In the genomic region with DNA sequence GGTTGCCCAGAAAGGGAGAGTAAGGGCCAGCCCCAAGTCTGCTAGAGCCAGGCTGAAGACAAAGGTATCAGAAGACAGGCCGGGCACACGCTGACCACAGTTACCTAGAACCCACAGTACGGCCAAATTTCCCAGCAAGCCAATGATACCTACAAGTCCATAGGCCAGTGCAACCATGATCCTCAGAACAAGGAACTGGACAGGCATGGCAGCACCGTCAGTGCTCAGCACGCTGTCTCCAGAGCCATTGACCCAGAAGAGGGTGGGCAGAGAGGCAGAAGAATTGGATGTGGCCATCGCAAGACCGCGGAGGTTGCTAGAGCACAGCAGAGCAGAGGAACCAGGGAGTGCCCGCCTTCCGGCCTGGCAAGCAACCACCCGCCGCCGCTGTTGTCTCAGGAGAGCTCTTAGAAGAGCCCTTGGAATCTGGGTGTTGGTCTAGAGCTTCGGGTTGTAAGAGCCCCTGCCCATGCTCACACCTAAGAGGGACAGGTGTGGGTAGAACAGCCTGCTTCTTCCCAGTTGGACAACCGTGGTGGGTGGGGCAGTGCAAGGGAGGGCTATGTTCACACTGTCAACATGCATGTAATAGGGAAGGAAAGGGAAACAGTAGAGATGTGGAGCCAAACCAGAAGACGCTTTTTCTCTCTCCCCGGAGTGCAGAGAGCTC, we compare ENCODE assay signal across 15 mouse cellular contexts. TPM values are rescaled to one million over a fixed set of nuclear protein-coding genes. Genes with fewer than 3 reads are reported as not detected.
DNase-seq lines count a peak whose midpoint lies in the region; ATAC-seq lines count a peak whose summit lies in the region.
"Had no signal": no experiment of that assay in that cellular context is flagged by ENCODE, and none has a peak within 500 bp of the region (broad histone marks: within the 10 kb centered on the region; RNA-seq: fewer than 3 reads in every experiment).

Gene Rxfp4, minus strand, starts transcription at position 297 of the 670 bp plus-strand sequence.

- peak; percentile 11 for DNase-seq in kidney, postnatal 10 days
- DNase-seq in ZHBTc4 (ENCODE audit: low read depth, low spot score), result peak; percentile 33
- DNase-seq in lung, postnatal 4 days, result peak; percentile 56 to 79
- DNase-seq in thymus, postnatal 10 days (ENCODE audit: low spot score in 2 of 2), result no peak
- DNase-seq in right cerebral cortex, postnatal 25 days, result no peak
- DNase-seq: adrenal gland, postnatal 36 days; cerebellum, postnatal 36 days; gastrocnemius, postnatal 36 days; kidney, adult 2 months had no signal

- peaks cover 7% of the 10 kb centered on the region for H3K36me3 ChIP-seq in kidney, embryonic 16.5 days (ENCODE audit: insufficient read depth, low read length)
- H3K36me3 ChIP-seq in limb, embryonic 15.5 days, result peaks cover 7% of the 10 kb centered on the region

- no peaks in the 10 kb centered on the region; the same call in 1 of the 2 replicates for H3K4me1 ChIP-seq in kidney, embryonic 16.5 days (ENCODE audit: insufficient read depth, low read length)
- H3K4me1 ChIP-seq in limb, embryonic 15.5 days, result peaks cover 27% of the 10 kb centered on the region
- H3K4me1 ChIP-seq: midbrain, embryonic 15.5 days had no signal

- no peak within 1 kb of the TSS for H3K27ac ChIP-seq in kidney, embryonic 16.5 days (ENCODE audit: low read length)
- 0 out of 2 replicates have a peak within 1 kb of the TSS, but pooled peaks have one; percentile 23 for H3K27ac ChIP-seq in limb, embryonic 15.5 days
- H3K27ac ChIP-seq: hindbrain, embryonic 13.5 days; liver, embryonic 12.5 days; midbrain, embryonic 15.5 days had no signal

- H3K9me3 ChIP-seq in kidney, embryonic 16.5 days (ENCODE audit: low read length), result no peaks in the 10 kb centered on the region
- H3K9me3 ChIP-seq in limb, embryonic 15.5 days, result no peaks in the 10 kb centered on the region
- H3K9me3 ChIP-seq: hindbrain, embryonic 13.5 days; liver, embryonic 12.5 days; midbrain, embryonic 15.5 days had no signal

- ATAC-seq in kidney, embryonic 16.5 days (ENCODE audit: low FRiP score, low TSS enrichment), result no peak
- ATAC-seq in limb, embryonic 15.5 days (ENCODE audit: insufficient number of reproducible peaks, low FRiP score, low TSS enrichment, low read depth), result no peak
- ATAC-seq: forebrain, embryonic 16.5 days; liver, embryonic 12.5 days; midbrain, embryonic 15.5 days had no signal

- no peak within 1 kb of the TSS for H3K4me2 ChIP-seq in kidney, embryonic 16.5 days (replicated peaks; ENCODE audit: low read depth, low read length)
- H3K4me2 ChIP-seq in limb, embryonic 15.5 days, result no peak within 1 kb of the TSS
- H3K4me2 ChIP-seq: hindbrain, embryonic 13.5 days; liver, embryonic 12.5 days; midbrain, embryonic 15.5 days had no signal

- H3K4me3 ChIP-seq in kidney, embryonic 16.5 days (ENCODE audit: low read length), result no peak within 1 kb of the TSS
- H3K4me3 ChIP-seq in limb, embryonic 15.5 days, result no peak within 1 kb of the TSS
- H3K4me3 ChIP-seq: hindbrain, embryonic 13.5 days; liver, embryonic 12.5 days; midbrain, embryonic 15.5 days had no signal

- WGBS in kidney, embryonic 16.5 days, result 89% methylated on average over 17 of the region's 17 CpGs
- 82% methylated on average over 17 of the region's 17 CpGs for WGBS in limb, embryonic 15.5 days

- H3K27me3 ChIP-seq in kidney, embryonic 16.5 days (ENCODE audit: insufficient read depth, low read length), result no peaks in the 10 kb centered on the region
- no peaks in the 10 kb centered on the region for H3K27me3 ChIP-seq in limb, embryonic 15.5 days
- H3K27me3 ChIP-seq: hindbrain, embryonic 13.5 days; midbrain, embryonic 15.5 days had no signal

- no peak within 1 kb of the TSS for H3K9ac ChIP-seq in kidney, embryonic 16.5 days (replicated peaks; ENCODE audit: low read length)
- no peak within 1 kb of the TSS for H3K9ac ChIP-seq in limb, embryonic 15.5 days
- H3K9ac ChIP-seq: hindbrain, embryonic 13.5 days; liver, embryonic 12.5 days; midbrain, embryonic 15.5 days had no signal

RNA-seq across cellular contexts. Expression of gene Rxfp4, which starts in this region (rescaled TPM):
- not detected in 2 replicates for polyA plus RNA-seq in kidney, embryonic 16.5 days (2015; fragmentation: Nextera tagmentation; extraction: Ambion mirVana)
- polyA plus RNA-seq in limb, embryonic 15.5 days (2015; fragmentation: Nextera tagmentation; extraction: Ambion mirVana), result 0.19 TPM in 1 of 2 replicates, not detected in the other
- polyA plus RNA-seq: forebrain, embryonic 16.5 days; hindbrain, embryonic 13.5 days; liver, embryonic 12.5 days; midbrain, embryonic 15.5 days had no signal

Comparison
In these comparisons a context has a peak if more than half of its experiments do, and no peak if none do; other contexts are left out.
1. DNase-seq: peak in kidney, postnatal 10 days (single experiment), ZHBTc4 (single experiment) and lung, postnatal 4 days (2 of 2); none in thymus, postnatal 10 days (0 of 2) and right cerebral cortex, postnatal 25 days (single experiment).